Mouse (Mus musculus) heart, embryonic 14.5 days (tissue): ENCODE results near the gene Serpinb9. TPM values are rescaled to one million over a fixed set of nuclear protein-coding genes. Genes with fewer than 3 reads are reported as not detected.

Source experiments
- ATAC-seq: fragments of 200-750 bp; cut with Nextera tagmentation; 2 replicates; pipeline ENCODE4 v1.8.0; 2017; ENCODE audit warnings: low read depth, moderate TSS enrichment; ENCODE audit not compliant: insufficient number of reproducible peaks, insufficient read depth, low FRiP score
- H3K27ac ChIP-seq, 2 experiments: fragments of 200-500 bp in 1 of 2; fragments of 300-500 bp in 1 of 2; sonication (generic) in 1 of 2; replicated peaks in 1 of 2; 2 replicates each; pipeline ENCODE4 v1.5.1; 2012 to 2014; ENCODE audit warnings: low read depth in 2 of 2, low read length in 2 of 2, control low read depth in 1 of 2, mild to moderate bottlenecking in 1 of 2, mixed read lengths in 1 of 2; ENCODE audit not compliant: control insufficient read depth in 1 of 2, insufficient read depth in 1 of 2
- H3K27me3 ChIP-seq: fragments of 300-500 bp; sonication (generic); 2 replicates; pipeline ENCODE4 v1.6.1; 2014; ENCODE audit warnings: mild to moderate bottlenecking, low read length, control low read depth; ENCODE audit not compliant: control insufficient read depth, insufficient read depth
- H3K36me3 ChIP-seq: fragments of 300-500 bp; sonication (generic); 2 replicates; pipeline ENCODE4 v1.6.1; 2014; ENCODE audit warnings: mild to moderate bottlenecking, control low read depth, low read length, mixed read lengths; ENCODE audit not compliant: control insufficient read depth, insufficient read depth
- H3K4me1 ChIP-seq, 2 experiments: fragments of 200-500 bp in 1 of 2; fragments of 300-500 bp in 1 of 2; sonication (generic) in 1 of 2; 2 replicates each; pipeline ENCODE4 v1.6.1; 2012 to 2014; ENCODE audit warnings: low read length in 2 of 2, control low read depth in 1 of 2, mixed read lengths in 1 of 2; ENCODE audit not compliant: control insufficient read depth in 2 of 2, insufficient read depth in 2 of 2
- H3K4me2 ChIP-seq: fragments of 300-500 bp; sonication (generic); 2 replicates; pipeline ENCODE4 v1.6.1; 2014; ENCODE audit warnings: mild to moderate bottlenecking, low read length
- H3K4me3 ChIP-seq, 2 experiments: fragments of 200-500 bp in 1 of 2; fragments of 300-500 bp in 1 of 2; sonication (generic) in 1 of 2; 2 replicates each; pipeline ENCODE4 v1.5.1; 2012 to 2014; ENCODE audit warnings: low read length in 2 of 2, mild to moderate bottlenecking in 2 of 2, control low read depth in 1 of 2, low read depth in 1 of 2, moderate library complexity in 1 of 2; ENCODE audit not compliant: control insufficient read depth in 1 of 2, insufficient read depth in 1 of 2
- H3K9ac ChIP-seq: fragments of 300-500 bp; sonication (generic); 2 replicates; pipeline ENCODE4 v1.6.1; 2014; ENCODE audit warnings: mild to moderate bottlenecking, low read length
- H3K9me3 ChIP-seq: fragments of 300-500 bp; sonication (generic); 2 replicates; pipeline ENCODE4 v1.6.1; 2016; ENCODE audit warnings: low read length, control low read depth; ENCODE audit not compliant: control insufficient read depth
- WGBS: fragments of 180-500 bp; shearing (Covaris S2); extraction: QIAGEN DNeasy Blood & Tissue Kit; methylation state at CpG from one replicate; pipeline ENCODE4 v1.1.7; 2014; 5-methylcytosine and 5-hydroxymethylcytosine counted together
- polyA plus RNA-seq: library from polyadenylated mRNA; unstranded; fragments of >200 nt; fragmentation: Nextera tagmentation; extraction: Ambion mirVana; gene quantifications from 2 replicates; pipeline ENCODE4 v1.2.1, GENCODE M21; 2014

Serpinb9 gene
- polyA plus RNA-seq, 1 experiment from 2014 or later, result 9.0 TPM

DNA sequence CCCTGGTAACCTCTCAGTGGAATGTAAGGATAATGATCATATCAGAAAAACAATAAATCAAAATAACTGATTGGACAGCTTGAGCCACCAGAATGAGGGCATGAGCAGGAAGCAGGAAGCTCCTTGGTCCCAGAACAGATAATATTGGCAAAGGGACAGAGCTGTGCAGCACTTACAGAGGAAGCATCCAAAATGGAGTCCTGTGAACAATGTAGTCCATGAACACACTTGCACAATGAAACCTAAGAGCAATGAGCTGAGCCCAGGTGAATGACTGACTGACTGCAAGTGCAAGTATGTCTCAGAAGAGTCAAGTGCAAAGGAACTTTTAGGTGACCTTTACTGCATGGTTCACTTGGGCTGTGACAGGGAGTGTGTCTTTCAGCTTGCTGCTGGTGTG, 35.8 kb upstream of the Serpinb9 start:
- no peak for ATAC-seq
- H3K4me3 ChIP-seq, result no peak overlapping the region
- no peak overlapping the region for H3K27ac ChIP-seq
- no peaks in the 10 kb centered on the region for H3K9me3 ChIP-seq
- no peaks in the 10 kb centered on the region for H3K36me3 ChIP-seq
- H3K9ac ChIP-seq, result no peak overlapping the region
- peaks cover 10 to 17% of the 10 kb centered on the region in 2 experiments for H3K4me1 ChIP-seq
- H3K27me3 ChIP-seq, result no peaks in the 10 kb centered on the region
- no peak overlapping the region for H3K4me2 ChIP-seq

DNA sequence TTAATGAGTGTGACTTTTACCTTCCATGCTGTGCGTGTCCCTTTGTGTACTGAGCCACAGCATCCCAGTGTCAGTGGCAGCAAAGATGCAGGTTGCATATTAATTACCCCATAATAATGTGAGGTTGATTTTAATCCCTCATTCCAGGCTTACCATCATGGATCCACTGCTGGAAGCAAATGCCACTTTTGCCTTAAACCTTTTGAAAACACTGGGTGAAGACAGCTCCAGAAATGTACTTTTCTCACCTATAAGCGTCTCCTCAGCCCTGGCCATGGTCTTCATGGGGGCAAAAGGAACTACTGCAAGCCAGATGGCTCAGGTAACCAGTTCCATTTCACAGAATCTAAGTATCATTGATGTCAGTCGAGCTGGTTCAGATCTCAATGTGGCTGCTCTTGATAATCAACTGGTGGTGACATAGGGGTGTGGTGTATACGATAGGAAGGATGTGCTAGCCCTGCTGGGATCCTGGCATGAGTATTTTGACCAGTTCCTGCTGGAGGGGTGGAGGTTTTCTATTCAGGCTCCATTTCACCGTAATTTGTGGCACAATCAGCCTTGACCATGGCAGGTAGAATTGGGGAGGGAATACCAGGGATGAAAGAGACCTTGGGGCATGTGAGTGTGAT, 34.6 kb upstream of the Serpinb9 start:
- no peak overlapping the region for H3K27ac ChIP-seq
- H3K36me3 ChIP-seq, result no peaks in the 10 kb centered on the region
- no peaks in the 10 kb centered on the region for H3K27me3 ChIP-seq
- no peak overlapping the region for H3K4me3 ChIP-seq
- no peak overlapping the region for H3K4me2 ChIP-seq
- no peak for ATAC-seq
- no peaks in the 10 kb centered on the region for H3K9me3 ChIP-seq
- 69% methylated on average over 5 of the region's 5 CpGs for WGBS
- H3K4me1 ChIP-seq, result peaks cover 8 to 17% of the 10 kb centered on the region in 2 experiments
- H3K9ac ChIP-seq, result no peak overlapping the region

- Histone ChIP-seq H3K27ac (no peak overlapping the region), H3K4me1 (peaks cover 8 to 11% of the 10 kb centered on the region in 2 experiments), H3K4me3 (no peak overlapping the region), H3K36me3 (no peaks in the 10 kb centered on the region), H3K9ac (no peak overlapping the region), H3K27me3 (no peaks in the 10 kb centered on the region), H3K9me3 (no peaks in the 10 kb centered on the region), H3K4me2 (no peak overlapping the region)
- 68% methylated on average over 4 of the region's 4 CpGs for WGBS
- ATAC-seq, result no peak
These were observed 33.9 kb upstream of the Serpinb9 start for GRCm38 (mm10) chr13:32968996-32969640.

GRCm38 (mm10) chr13:32969641-32970040, 33.4 kb upstream of the Serpinb9 start:
- Histone ChIP-seq H3K9ac (no peak overlapping the region), H3K4me3 (no peak overlapping the region), H3K9me3 (no peaks in the 10 kb centered on the region), H3K4me1 (peaks cover 5% of the 10 kb centered on the region in 2 experiments), H3K27me3 (no peaks in the 10 kb centered on the region), H3K4me2 (no peak overlapping the region), H3K27ac (no peak overlapping the region), H3K36me3 (no peaks in the 10 kb centered on the region)
- WGBS, result 79% methylated on average over 1 of the region's 1 CpGs
- no peak for ATAC-seq

GRCm38 (mm10) chr13:32970776-32971175, 32.3 kb upstream of the Serpinb9 start:
- peaks cover 0 to 3% of the 10 kb centered on the region in 2 experiments; a peak in 1 of 4 replicates for H3K4me1 ChIP-seq
- H3K4me3 ChIP-seq, result no peak overlapping the region
- no peaks in the 10 kb centered on the region for H3K36me3 ChIP-seq
- H3K4me2 ChIP-seq, result no peak overlapping the region
- WGBS, result 92% methylated on average over 3 of the region's 3 CpGs
- no peak for ATAC-seq
- no peaks in the 10 kb centered on the region for H3K9me3 ChIP-seq
- no peaks in the 10 kb centered on the region for H3K27me3 ChIP-seq
- H3K9ac ChIP-seq, result no peak overlapping the region
- H3K27ac ChIP-seq, result no peak overlapping the region

GRCm38 (mm10) chr13:32974268-32974667, 28.8 kb upstream of the Serpinb9 start:
- ATAC-seq, result no peak
- 87% methylated on average over 2 of the region's 2 CpGs for WGBS
- Histone ChIP-seq H3K36me3 (peaks cover 3% of the 10 kb centered on the region; the same call in 1 of the 2 replicates), H3K27me3 (no peaks in the 10 kb centered on the region), H3K4me2 (no peak overlapping the region), H3K4me1 (peaks cover 0 to 3% of the 10 kb centered on the region in 2 experiments; a peak in 1 of 4 replicates), H3K9ac (no peak overlapping the region), H3K27ac (no peak overlapping the region), H3K4me3 (no peak overlapping the region), H3K9me3 (no peaks in the 10 kb centered on the region)

GRCm38 (mm10) chr13:32974889-32975460, 28.1 kb upstream of the Serpinb9 start:
- Histone ChIP-seq H3K4me3 (no peak overlapping the region), H3K4me2 (no peak overlapping the region), H3K36me3 (peaks cover 3% of the 10 kb centered on the region; the same call in 1 of the 2 replicates), H3K4me1 (peaks cover 0 to 3% of the 10 kb centered on the region in 2 experiments; a peak in 1 of 4 replicates), H3K27me3 (no peaks in the 10 kb centered on the region), H3K9me3 (no peaks in the 10 kb centered on the region), H3K27ac (no peak overlapping the region), H3K9ac (no peak overlapping the region)
- 18% methylated on average over 3 of the region's 3 CpGs for WGBS
- no peak for ATAC-seq
